In genomic region chr8:44935741-44936140, GRCm38 (mm10) we compare ENCODE assay signal across 8 mouse cellular contexts. TPM values are rescaled to one million over a fixed set of nuclear protein-coding genes. Genes with fewer than 3 reads are reported as not detected.
DNase-seq lines count a peak whose midpoint lies in the region; TF ChIP-seq lines count a peak whose summit lies in the region.

No protein-coding gene starts in this region.

- H3K4me3 ChIP-seq in left cerebral cortex, adult 2 months, result peak overlapping the region; percentile 76

- peak; percentile 84 for TF ChIP-seq CTCF in left cerebral cortex, adult 2 months (IDR thresholded peaks at IDR 0.05)

- peak; percentile 90 for DNase-seq in adrenal gland, postnatal 14 days
- DNase-seq in embryo, embryonic 10 days (ENCODE audit: low spot score), result peak; percentile 96
- peak; percentile 85 for DNase-seq in gastrocnemius, postnatal 14 days
- DNase-seq in hindlimb bud, embryonic 11.5 days (ENCODE audit: extremely low spot score, low read depth, low spot score), result peak; percentile 82
- peak; percentile 83 to 87 for DNase-seq in left cerebral cortex, adult 2 months (ENCODE audit: extremely low spot score in 1 of 2, low spot score in 2 of 2)
- peak; percentile 94 for DNase-seq in lung, postnatal 36 days
- peak; percentile 85 for DNase-seq in right cerebral cortex, postnatal 25 days
- DNase-seq in spleen, postnatal 14 days (ENCODE audit: low spot score in 2 of 2), result no peak

- H3K27ac ChIP-seq in left cerebral cortex, adult 2 months, result 0 out of 2 replicates have a peak overlapping the region, but pooled peaks have one; percentile 77

- intact Hi-C loops in gastrocnemius, postnatal 14 days (cut with DNase I; ENCODE audit: low total_unique reads), result loop anchor here (5.0 kb wide), 1 partner anchor 77 kb away; no protein-coding TSS in a partner anchor
- intact Hi-C loops in left cerebral cortex, adult 2 months (cut with DNase I), result loop anchor here (5.0 to 10.0 kb wide), 3 partner anchors 302 to 733 kb away; no protein-coding TSS in a partner anchor

RNA-seq across cellular contexts. Expression of gene Fat1, which starts 0.5 kb away (rescaled TPM):
- 60.5 and 84.6 TPM in 2 replicates for total RNA-seq in adrenal gland, postnatal 14 days (2021)
- total RNA-seq in gastrocnemius, postnatal 14 days (2021), result 10 to 100 TPM; 10.1 to 13.4 TPM
- total RNA-seq in left cerebral cortex, adult 2 months (2021), result 10 to 100 TPM; 36.2 to 38.7 TPM

Comparison
In these comparisons a context has a peak if more than half of its experiments do, and no peak if none do; other contexts are left out.
1. DNase-seq: peak in adrenal gland, postnatal 14 days (single experiment), embryo, embryonic 10 days (single experiment), gastrocnemius, postnatal 14 days (single experiment), hindlimb bud, embryonic 11.5 days (single experiment), left cerebral cortex, adult 2 months (2 of 2), lung, postnatal 36 days (single experiment) and right cerebral cortex, postnatal 25 days (single experiment); none in spleen, postnatal 14 days (0 of 2).